Mouse (Mus musculus) hindbrain, embryonic 16.5 days (tissue): ENCODE results near the gene Zmym6. TPM values are rescaled to one million over a fixed set of nuclear protein-coding genes. Genes with fewer than 3 reads are reported as not detected.

ENCODE experiments used
- ATAC-seq: fragments of 200-750 bp; cut with Nextera tagmentation; 2 replicates; pipeline ENCODE4 v1.8.0; 2017; ENCODE audit warnings: moderate TSS enrichment, moderate library complexity
- H3K27ac ChIP-seq: fragments of 300-500 bp; sonication (generic); 2 replicates; pipeline ENCODE4 v1.5.1; 2014; ENCODE audit warnings: low read depth, mild to moderate bottlenecking, control low read depth, low read length, moderate library complexity
- H3K27me3 ChIP-seq: fragments of 300-500 bp; sonication (generic); replicated peaks from 2 replicates; pipeline ENCODE4 v1.6.1; 2014; ENCODE audit warnings: low read length; ENCODE audit not compliant: control insufficient read depth, insufficient read depth
- H3K36me3 ChIP-seq: fragments of 300-500 bp; sonication (generic); 2 replicates; pipeline ENCODE4 v1.6.1; 2014; ENCODE audit warnings: mild to moderate bottlenecking, low read length, moderate library complexity, mixed read lengths; ENCODE audit not compliant: control insufficient read depth, insufficient read depth
- H3K4me1 ChIP-seq: fragments of 300-500 bp; sonication (generic); 2 replicates; pipeline ENCODE4 v1.6.1; 2014; ENCODE audit warnings: low read depth, low read length; ENCODE audit not compliant: control insufficient read depth, insufficient read depth
- H3K4me2 ChIP-seq: fragments of 300-500 bp; sonication (generic); 2 replicates; pipeline ENCODE4 v1.6.1; 2014; ENCODE audit warnings: mild to moderate bottlenecking, low read length, control low read depth, moderate library complexity
- H3K4me3 ChIP-seq: fragments of 300-500 bp; sonication (generic); 2 replicates; pipeline ENCODE4 v1.5.1; 2014; ENCODE audit warnings: mild to moderate bottlenecking, low read length, control low read depth, moderate library complexity
- H3K9ac ChIP-seq: fragments of 300-500 bp; sonication (generic); 2 replicates; pipeline ENCODE4 v1.6.1; 2014; ENCODE audit warnings: low read depth, mild to moderate bottlenecking, control low read depth, low read length, moderate library complexity
- H3K9me3 ChIP-seq: fragments of 300-500 bp; sonication (generic); 2 replicates; pipeline ENCODE4 v1.6.1; 2014; ENCODE audit warnings: mild to moderate bottlenecking, low read length, moderate library complexity; ENCODE audit not compliant: control insufficient read depth
- WGBS: fragments of 180-500 bp; shearing (Covaris S2); extraction: QIAGEN DNeasy Blood & Tissue Kit; methylation state at CpG from one replicate; pipeline ENCODE4 v1.1.7; 2014; 5-methylcytosine and 5-hydroxymethylcytosine counted together
- polyA plus RNA-seq: library from polyadenylated mRNA; unstranded; fragments of >200 nt; fragmentation: Nextera tagmentation; extraction: Ambion mirVana; gene quantifications from 2 replicates; pipeline ENCODE4 v1.2.1, GENCODE M21; 2015

Gene Zmym6
- polyA plus RNA-seq, 1 experiment from 2014 or later, result 30.6 TPM

- no peaks in the 10 kb centered on the region for H3K9me3 ChIP-seq
- ATAC-seq, result no peak
- no peaks in the 10 kb centered on the region for H3K27me3 ChIP-seq
- WGBS, result 87% methylated on average over 13 of the region's 13 CpGs
- H3K27ac ChIP-seq, result no peak overlapping the region
- H3K9ac ChIP-seq, result no peak overlapping the region
- H3K4me3 ChIP-seq, result no peak overlapping the region
- no peak overlapping the region for H3K4me2 ChIP-seq
- no peaks in the 10 kb centered on the region for H3K4me1 ChIP-seq
- H3K36me3 ChIP-seq, result no peaks in the 10 kb centered on the region
Observed at GRCm38 (mm10) chr4:127150031-127150430, 72.8 kb downstream of the Zmym6 start.

GRCm38 (mm10) chr4:127153345-127153744, 76.2 kb downstream of the Zmym6 start:
- Histone ChIP-seq H3K27ac (no peak overlapping the region), H3K9me3 (no peaks in the 10 kb centered on the region), H3K36me3 (no peaks in the 10 kb centered on the region), H3K27me3 (no peaks in the 10 kb centered on the region), H3K4me3 (no peak overlapping the region), H3K4me1 (no peaks in the 10 kb centered on the region), H3K4me2 (no peak overlapping the region), H3K9ac (no peak overlapping the region)
- WGBS, result 62% methylated on average over 1 of the region's 1 CpGs
- no peak for ATAC-seq

- no peak for ATAC-seq
- Histone ChIP-seq H3K9me3 (no peaks in the 10 kb centered on the region), H3K27me3 (no peaks in the 10 kb centered on the region), H3K36me3 (no peaks in the 10 kb centered on the region), H3K4me1 (no peaks in the 10 kb centered on the region), H3K4me2 (no peak overlapping the region), H3K4me3 (no peak overlapping the region), H3K27ac (no peak overlapping the region), H3K9ac (no peak overlapping the region)
- 65% methylated on average over 5 of the region's 5 CpGs for WGBS
Observed at GRCm38 (mm10) chr4:127155757-127156156, 78.6 kb downstream of the Zmym6 start.

- Histone ChIP-seq H3K4me2 (no peak overlapping the region), H3K9ac (no peak overlapping the region), H3K36me3 (no peaks in the 10 kb centered on the region), H3K9me3 (no peaks in the 10 kb centered on the region), H3K4me1 (no peaks in the 10 kb centered on the region), H3K27ac (no peak overlapping the region), H3K4me3 (no peak overlapping the region), H3K27me3 (no peaks in the 10 kb centered on the region)
- no peak for ATAC-seq
- 85% methylated on average over 4 of the region's 4 CpGs for WGBS
Observed at GRCm38 (mm10) chr4:127157746-127158145, 80.6 kb downstream of the Zmym6 start.

- whole genome bisulfite sequencing, result 72% methylated on average over 8 of the region's 8 CpGs
- ATAC-seq, result no peak
- Histone ChIP-seq H3K27me3 (no peaks in the 10 kb centered on the region), H3K9me3 (no peaks in the 10 kb centered on the region), H3K36me3 (no peaks in the 10 kb centered on the region), H3K4me2 (no peak overlapping the region), H3K4me3 (no peak overlapping the region), H3K9ac (no peak overlapping the region), H3K27ac (no peak overlapping the region), H3K4me1 (peaks cover 7% of the 10 kb centered on the region)
Observed at GRCm38 (mm10) chr4:127163926-127164325, 86.7 kb downstream of the Zmym6 start.

GRCm38 (mm10) chr4:127167096-127167495, 89.9 kb downstream of the Zmym6 start:
- Histone ChIP-seq H3K27me3 (no peaks in the 10 kb centered on the region), H3K4me3 (no peak overlapping the region), H3K36me3 (no peaks in the 10 kb centered on the region), H3K4me2 (no peak overlapping the region), H3K27ac (no peak overlapping the region), H3K4me1 (peaks cover 24% of the 10 kb centered on the region), H3K9me3 (no peaks in the 10 kb centered on the region), H3K9ac (no peak overlapping the region)
- no peak for ATAC-seq
- WGBS, result 66% methylated on average over 5 of the region's 5 CpGs

GRCm38 (mm10) chr4:127167731-127168130, 90.5 kb downstream of the Zmym6 start:
- peak overlapping the region; percentile 85 for H3K9ac ChIP-seq
- H3K9me3 ChIP-seq, result no peaks in the 10 kb centered on the region
- no peaks in the 10 kb centered on the region for H3K36me3 ChIP-seq
- no peaks in the 10 kb centered on the region for H3K27me3 ChIP-seq
- peak overlapping the region; percentile 85 for H3K4me3 ChIP-seq
- ATAC-seq, result no peak; the same call in 1 of the 2 replicates
- peaks cover 29% of the 10 kb centered on the region for H3K4me1 ChIP-seq
- H3K4me2 ChIP-seq, result peak overlapping the region; percentile 86
- H3K27ac ChIP-seq, result peak overlapping the region; percentile 86; the same call in 1 of the 2 replicates
- 11% methylated on average over 8 of the region's 8 CpGs for WGBS

- no peaks in the 10 kb centered on the region for H3K36me3 ChIP-seq
Observed at GRCm38 (mm10) chr4:127168211-127168913, 91.2 kb downstream of the Zmym6 start.

GRCm38 (mm10) chr4:127168914-127169345, 91.7 kb downstream of the Zmym6 start, which contains the start of gene Dlgap3:
Gene Dlgap3, plus strand, starts transcription at chr4:127169204.
- ATAC-seq, result peak; percentile 69
- Histone ChIP-seq H3K4me2 (peak within 1 kb of the TSS; percentile 86), H3K36me3 (no peaks in the 10 kb centered on the region), H3K4me1 (peaks cover 36% of the 10 kb centered on the region), H3K9ac (peak within 1 kb of the TSS; percentile 85), H3K9me3 (no peaks in the 10 kb centered on the region), H3K27ac (peak within 1 kb of the TSS; percentile 86), H3K27me3 (no peaks in the 10 kb centered on the region), H3K4me3 (peak within 1 kb of the TSS; percentile 85)
- under 1% methylated on average over 44 of the region's 67 CpGs for WGBS

More at GRCm38 (mm10) chr4:127168211-127168913, 91.2 kb downstream of the Zmym6 start:
- ATAC-seq, result peak; percentile 75
- H3K27me3 ChIP-seq, result no peaks in the 10 kb centered on the region
- H3K9ac ChIP-seq, result peak overlapping the region; percentile 85
- H3K4me3 ChIP-seq, result peak overlapping the region; percentile 85
- peaks cover 34% of the 10 kb centered on the region for H3K4me1 ChIP-seq
- no peaks in the 10 kb centered on the region for H3K9me3 ChIP-seq
- H3K27ac ChIP-seq, result peak overlapping the region; percentile 86
- 0% methylated on average over 39 of the region's 39 CpGs for WGBS
- H3K4me2 ChIP-seq, result peak overlapping the region; percentile 86
